Mouse (Mus musculus): ENCODE measurements around the gene Gm11567. TPM values are rescaled to one million over a fixed set of nuclear protein-coding genes. Genes with fewer than 3 reads are reported as not detected.

The Gm11567 gene
- total RNA-seq (2023): not detected

GRCm38 (mm10) chr11:99878887-99879286, at the start of gene Gm11567:
Gm11567 (plus strand) TSS chr11:99879187.

DNA sequence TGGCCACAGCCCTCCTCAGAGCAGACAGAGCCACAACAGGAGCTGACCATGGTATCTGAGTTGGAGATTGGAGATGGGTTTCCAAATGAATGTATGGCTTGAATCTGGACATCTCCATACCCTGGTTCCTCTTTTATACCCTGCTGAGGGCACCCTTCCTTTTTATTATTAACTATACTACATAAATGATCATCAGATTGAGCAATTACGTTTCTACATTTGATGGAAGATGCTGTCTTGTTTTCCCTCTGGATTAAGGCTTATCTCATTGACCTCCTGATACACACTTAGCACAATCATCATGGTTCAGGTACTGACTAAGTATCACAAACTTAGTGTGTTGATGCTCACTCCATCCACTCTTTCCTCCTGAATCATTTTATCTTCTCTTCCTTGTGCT, 41.0 kb upstream of the Gm11567 start, which contains the start of gene 2300003K06Rik:
Gene 2300003K06Rik, minus strand, starts transcription at position 101 of the 400 bp plus-strand sequence.

GRCm38 (mm10) chr11:99851508-99851907, 27.5 kb upstream of the Gm11567 start, which contains the start of gene Krtap4-16:
Krtap4-16 (minus strand) TSS chr11:99851608.

DNA sequence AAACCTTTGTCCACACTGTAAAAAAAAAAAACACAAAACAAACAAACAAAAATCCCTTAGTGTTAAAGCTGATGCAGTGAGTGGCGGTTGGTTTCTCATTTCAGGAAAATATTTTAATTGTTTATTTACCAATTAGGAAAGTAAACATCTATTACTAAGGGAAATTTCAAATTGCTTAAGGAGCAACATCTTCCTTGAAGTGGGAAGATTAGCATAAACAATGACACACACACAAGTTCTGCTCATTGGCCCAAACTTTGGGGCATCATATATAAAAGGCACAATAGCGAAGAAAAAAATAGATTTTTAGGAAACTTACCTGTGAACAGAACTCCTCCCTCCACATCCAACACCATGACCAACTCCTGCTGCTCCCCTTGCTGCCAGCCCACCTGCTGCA, 21.4 kb upstream of the Gm11567 start, which contains the start of gene Gm11568:
Gene Gm11568, plus strand, starts transcription at position 301 of the 400 bp plus-strand sequence.

GRCm38 (mm10) chr11:99864176-99864575, 14.8 kb upstream of the Gm11567 start, which contains the start of gene Gm11559:
Gm11559 (plus strand) TSS chr11:99864476.

GRCm38 (mm10) chr11:99873089-99873488, 5.9 kb upstream of the Gm11567 start, which contains the start of gene Krtap9-1:
Krtap9-1 (plus strand) TSS chr11:99873389.

DNA sequence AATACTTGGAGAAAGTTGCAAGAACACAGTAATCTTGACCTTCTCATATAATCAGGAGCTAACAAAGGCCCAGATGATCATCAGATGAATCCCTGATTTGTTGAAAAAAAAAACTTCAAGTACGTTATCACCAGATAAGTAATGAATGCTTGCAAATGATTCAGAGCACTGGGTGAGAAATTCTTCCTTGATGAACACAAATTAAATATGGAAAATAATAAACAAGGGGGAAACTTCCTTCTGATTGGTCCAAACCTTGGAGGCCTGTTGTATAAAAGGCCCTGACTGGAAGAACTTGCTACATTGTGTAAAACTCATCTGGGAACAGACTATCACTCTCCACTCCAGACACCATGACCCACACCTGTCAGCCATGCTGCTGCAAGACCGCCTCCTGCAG, 28.6 kb downstream of the Gm11567 start, which contains the start of gene Krtap31-1:
Gene Krtap31-1, plus strand, starts transcription at position 301 of the 400 bp plus-strand sequence.

DNA sequence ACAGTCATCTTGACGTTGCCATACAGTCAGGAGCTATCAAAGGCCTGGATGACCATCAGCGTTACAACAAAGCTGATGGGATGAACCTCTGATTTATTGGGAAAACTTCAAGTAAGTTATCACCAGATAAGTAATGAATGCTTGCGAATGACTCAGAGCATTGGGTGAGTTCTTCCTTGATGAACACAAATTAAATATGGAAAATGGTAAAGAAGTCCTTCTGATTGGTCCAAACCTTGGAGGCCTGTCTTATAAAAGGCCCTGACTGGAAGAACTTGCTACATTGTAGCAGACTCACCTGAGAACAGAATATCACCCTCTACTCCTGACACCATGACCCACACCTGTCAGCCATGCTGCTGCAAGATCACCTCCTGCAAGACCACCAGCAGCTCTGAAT, 35.5 kb downstream of the Gm11567 start, which contains the start of gene Gm11565:
Gene Gm11565, plus strand, starts transcription at position 301 of the 400 bp plus-strand sequence.

Other genes starting within 250 kb of the Gm11567 start
- gene Krtap4-2, start 244.1 kb upstream of the Gm11567 start, total RNA-seq (2023): not detected
- not detected for gene Krtap4-7, start 235.1 kb upstream of the Gm11567 start, total RNA-seq (2023)
- gene Gm11555, start 229.0 kb upstream of the Gm11567 start, total RNA-seq (2023): not detected
- gene Gm11563, start 220.2 kb upstream of the Gm11567 start, total RNA-seq (2023): not detected
- gene Krtap4-6, start 213.2 kb upstream of the Gm11567 start, total RNA-seq (2023): not detected
- not detected for gene Gm14190, start 188.4 kb upstream of the Gm11567 start, total RNA-seq (2023)
- gene Gm14180, start 144.9 kb upstream of the Gm11567 start, total RNA-seq (2023): not detected
- gene Gm11595, start 106.3 kb upstream of the Gm11567 start, total RNA-seq (2023): not detected
- not detected for gene Krtap4-8, start 98.5 kb upstream of the Gm11567 start, total RNA-seq (2023)
- not detected for gene Krtap4-9, start 94.0 kb upstream of the Gm11567 start, total RNA-seq (2023)
- not detected for gene Gm11596, start 85.7 kb upstream of the Gm11567 start, total RNA-seq (2023)
- gene Gm11569, start 80.3 kb upstream of the Gm11567 start, total RNA-seq (2023): not detected
- gene Gm11554, start 74.7 kb upstream of the Gm11567 start, total RNA-seq (2023): not detected
- not detected for gene Krtap4-13, start 69.3 kb upstream of the Gm11567 start, total RNA-seq (2023)
- gene Gm11564, start 63.5 kb upstream of the Gm11567 start, total RNA-seq (2023): not detected
- gene 2300003K06Rik, start 41.1 kb upstream of the Gm11567 start, total RNA-seq (2023): not detected
- not detected for gene Krtap4-16, start 27.6 kb upstream of the Gm11567 start, total RNA-seq (2023)
- not detected for gene Gm11568, start 21.3 kb upstream of the Gm11567 start, total RNA-seq (2023)
- gene Gm11559, start 14.7 kb upstream of the Gm11567 start, total RNA-seq (2023): not detected
- not detected for gene Krtap9-1, start 5.8 kb upstream of the Gm11567 start, total RNA-seq (2023)
- not detected for gene Krtap31-1, start 28.7 kb downstream of the Gm11567 start, total RNA-seq (2023)
- not detected for gene Gm11565, start 35.6 kb downstream of the Gm11567 start, total RNA-seq (2023)
- gene Krtap31-2, start 57.1 kb downstream of the Gm11567 start, total RNA-seq (2023): not detected
- gene Krtap9-5, start 69.3 kb downstream of the Gm11567 start, total RNA-seq (2023): not detected
- gene Krtap29-1, start 99.9 kb downstream of the Gm11567 start, total RNA-seq (2023): not detected
- gene Krtap16-1, start 107.4 kb downstream of the Gm11567 start, total RNA-seq (2023): not detected
- gene Krtap17-1, start 114.8 kb downstream of the Gm11567 start, total RNA-seq (2023): not detected
- gene Krt33a, start 137.0 kb downstream of the Gm11567 start, total RNA-seq (2023): not detected
- gene Krt33b, start 150.7 kb downstream of the Gm11567 start, total RNA-seq (2023): not detected
- gene Krt34, start 162.4 kb downstream of the Gm11567 start, total RNA-seq (2023): not detected
- not detected for gene Krt31, start 171.4 kb downstream of the Gm11567 start, total RNA-seq (2023)
- not detected for gene Krt32, start 209.0 kb downstream of the Gm11567 start, total RNA-seq (2023)
- not detected for gene Krt35, start 217.1 kb downstream of the Gm11567 start, total RNA-seq (2023)
- not detected for gene Krt36, start 226.4 kb downstream of the Gm11567 start, total RNA-seq (2023)
- not detected for gene Krt13, start 242.4 kb downstream of the Gm11567 start, total RNA-seq (2023)

Measured in monocyte, adult 59 days (primary cell).